Mouse (Mus musculus): ENCODE data around the gene Qdpr. TPM values are rescaled to one million over a fixed set of nuclear protein-coding genes. Genes with fewer than 3 reads are reported as not detected.
A peak's percentile ranks its signal among the peaks of the same experiment; 100 is the strongest.
"Not testable (repeated sequence)": the region's sequence is repeated elsewhere in the genome, so short reads cannot be mapped to it uniquely, and the experiment has no call there.

The Qdpr gene
- polyA plus RNA-seq, 1 experiment from 2014 or later: 85.3 TPM

DNA sequence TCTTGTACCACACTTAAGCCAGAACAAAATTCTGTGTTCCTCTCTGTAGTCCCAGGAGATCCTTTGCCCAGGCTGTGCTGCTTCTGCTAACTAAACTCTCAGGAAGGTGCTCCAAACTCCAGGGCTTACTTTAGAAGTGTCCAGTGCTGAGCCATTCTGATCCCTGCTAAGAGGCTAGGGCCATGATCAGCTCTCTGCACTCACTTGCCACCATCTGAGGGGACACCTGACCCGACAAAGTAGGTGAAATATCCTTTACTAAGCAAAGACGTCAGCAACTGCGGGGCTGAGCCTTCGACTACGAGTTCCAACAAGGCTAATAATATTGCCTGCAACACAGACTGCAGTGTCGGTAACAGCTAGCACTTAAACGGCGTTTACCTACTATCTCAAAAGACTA lies 830 bp downstream of the Qdpr start:
- H3K36me3 ChIP-seq (replicated peaks): 0 out of 2 replicates have a peak, but pooled peaks cover 5% of the 10 kb centered on the region
- H3K27me3 ChIP-seq: no peaks in the 10 kb centered on the region; the same call in 1 of the 2 replicates
- H3K4me3 ChIP-seq (replicated peaks): peak overlapping the region; percentile 63
- no peaks in the 10 kb centered on the region for H3K9me3 ChIP-seq (replicated peaks)
- WGBS (ENCODE audit: insufficient replicate concordance): 2% methylated on average over 8 of the region's 8 CpGs
- peaks cover 30% of the 10 kb centered on the region for H3K4me1 ChIP-seq (replicated peaks)
- ATAC-seq (ENCODE audit: insufficient read depth): no peak
- peak overlapping the region; percentile 74 for H3K27ac ChIP-seq (replicated peaks)
- H3K9ac ChIP-seq: peak overlapping the region; percentile 35; the same call in 1 of the 2 replicates
- peak overlapping the region; percentile 86 for H3K4me2 ChIP-seq

DNA sequence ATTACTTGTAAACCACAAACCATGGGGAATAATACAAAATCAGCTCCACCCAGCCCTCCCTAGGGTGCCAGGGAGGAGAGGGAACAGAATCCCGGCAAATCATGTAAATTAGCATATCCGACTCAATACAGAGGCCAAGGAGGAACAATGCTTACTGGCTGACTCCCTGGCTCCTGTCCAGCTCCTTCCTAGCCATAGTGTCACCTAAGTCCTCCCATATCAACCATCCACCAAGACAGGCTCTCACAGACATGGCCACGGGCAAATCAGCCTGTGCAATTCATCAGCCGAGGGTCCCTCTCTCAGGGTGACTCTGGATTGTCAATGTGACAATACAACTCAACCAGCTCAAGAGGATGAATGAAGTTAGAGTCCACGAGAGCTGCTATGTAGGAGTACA lies 1.4 kb downstream of the Qdpr start:
- H3K36me3 ChIP-seq (replicated peaks): 0 out of 2 replicates have a peak, but pooled peaks cover 5% of the 10 kb centered on the region
- no peak overlapping the region for H3K9ac ChIP-seq
- no peaks in the 10 kb centered on the region for H3K27me3 ChIP-seq
- no peak overlapping the region for H3K27ac ChIP-seq (replicated peaks)
- peak overlapping the region; percentile 63 for H3K4me3 ChIP-seq (replicated peaks)
- no peaks in the 10 kb centered on the region for H3K9me3 ChIP-seq (replicated peaks)
- H3K4me2 ChIP-seq: peak overlapping the region; percentile 86
- 49% methylated on average over 5 of the region's 5 CpGs for WGBS (ENCODE audit: insufficient replicate concordance)
- ATAC-seq (ENCODE audit: insufficient read depth): no peak
- H3K4me1 ChIP-seq (replicated peaks): peaks cover 30% of the 10 kb centered on the region

- no peak overlapping the region for H3K9ac ChIP-seq
- H3K4me1 ChIP-seq (replicated peaks): peaks cover 14% of the 10 kb centered on the region
- peak overlapping the region; percentile 57 for H3K27ac ChIP-seq (replicated peaks)
- H3K9me3 ChIP-seq (replicated peaks): no peaks in the 10 kb centered on the region
- peaks cover 15% of the 10 kb centered on the region; the same call in 1 of the 2 replicates for H3K36me3 ChIP-seq (replicated peaks)
- H3K4me3 ChIP-seq (replicated peaks): no peak overlapping the region
- no peaks in the 10 kb centered on the region for H3K27me3 ChIP-seq
- no peak overlapping the region for H3K4me2 ChIP-seq
- 61% methylated on average over 8 of the region's 8 CpGs for WGBS (ENCODE audit: insufficient replicate concordance)
- peak; percentile 51 for ATAC-seq (ENCODE audit: insufficient read depth)
Observed at GRCm38 (mm10) chr5:45444130-45444832, 5.8 kb downstream of the Qdpr start.

DNA sequence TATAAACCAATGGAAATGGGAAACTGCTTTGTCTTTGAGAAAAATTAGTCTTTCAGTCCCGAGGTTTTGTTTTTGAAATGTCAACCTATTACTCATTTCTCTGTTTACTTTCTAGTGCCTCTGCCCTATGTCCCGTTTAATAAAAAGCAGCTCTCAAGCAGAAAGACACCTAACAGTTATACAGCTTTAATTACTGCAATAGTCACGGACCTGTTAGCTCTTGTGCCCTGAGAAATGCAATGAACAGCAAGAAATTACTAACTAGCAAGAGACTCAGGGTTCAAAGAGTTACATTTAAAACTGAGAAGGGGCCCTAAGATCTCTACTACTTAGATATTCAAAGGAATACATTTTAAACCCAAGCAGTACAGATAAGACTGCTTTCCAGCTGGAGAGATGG lies 8.3 kb downstream of the Qdpr start:
- H3K27me3 ChIP-seq: no peaks in the 10 kb centered on the region
- no peaks in the 10 kb centered on the region for H3K4me1 ChIP-seq (replicated peaks)
- no peak overlapping the region for H3K27ac ChIP-seq (replicated peaks)
- no peak for ATAC-seq (ENCODE audit: insufficient read depth)
- H3K4me2 ChIP-seq: no peak overlapping the region
- H3K4me3 ChIP-seq (replicated peaks): no peak overlapping the region
- H3K9me3 ChIP-seq (replicated peaks): no peaks in the 10 kb centered on the region
- H3K36me3 ChIP-seq (replicated peaks): peaks cover 32% of the 10 kb centered on the region
- no peak overlapping the region for H3K9ac ChIP-seq
- WGBS (ENCODE audit: insufficient replicate concordance): 66% methylated on average over 3 of the region's 3 CpGs

DNA sequence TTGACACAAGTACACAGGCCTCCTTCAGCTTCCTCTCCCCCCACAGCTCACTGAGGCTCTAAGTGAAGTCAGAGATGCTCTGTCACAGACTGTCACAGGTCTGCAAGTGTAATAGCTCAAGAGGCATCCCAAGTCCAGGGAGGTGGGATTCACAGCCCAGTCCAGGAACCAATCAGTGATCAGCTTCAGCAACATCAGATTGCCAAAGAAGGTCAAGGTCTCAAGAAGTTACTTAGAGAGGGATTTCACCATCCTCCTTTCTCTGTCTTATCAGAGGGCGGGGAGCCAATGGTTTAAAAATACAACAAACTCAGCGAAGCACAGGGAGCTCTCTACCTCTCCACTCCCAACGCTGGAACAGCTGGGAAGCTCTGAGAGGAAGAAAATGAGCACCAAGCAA lies 8.9 kb downstream of the Qdpr start:
- no peaks in the 10 kb centered on the region for H3K27me3 ChIP-seq
- H3K27ac ChIP-seq (replicated peaks): no peak overlapping the region
- H3K4me1 ChIP-seq (replicated peaks): no peaks in the 10 kb centered on the region
- no peak overlapping the region for H3K4me2 ChIP-seq
- no peak overlapping the region for H3K9ac ChIP-seq
- H3K4me3 ChIP-seq (replicated peaks): no peak overlapping the region
- no peaks in the 10 kb centered on the region for H3K9me3 ChIP-seq (replicated peaks)
- no peak for ATAC-seq (ENCODE audit: insufficient read depth)
- H3K36me3 ChIP-seq (replicated peaks): peaks cover 30% of the 10 kb centered on the region
- WGBS (ENCODE audit: insufficient replicate concordance): 57% methylated on average over 3 of the region's 3 CpGs

DNA sequence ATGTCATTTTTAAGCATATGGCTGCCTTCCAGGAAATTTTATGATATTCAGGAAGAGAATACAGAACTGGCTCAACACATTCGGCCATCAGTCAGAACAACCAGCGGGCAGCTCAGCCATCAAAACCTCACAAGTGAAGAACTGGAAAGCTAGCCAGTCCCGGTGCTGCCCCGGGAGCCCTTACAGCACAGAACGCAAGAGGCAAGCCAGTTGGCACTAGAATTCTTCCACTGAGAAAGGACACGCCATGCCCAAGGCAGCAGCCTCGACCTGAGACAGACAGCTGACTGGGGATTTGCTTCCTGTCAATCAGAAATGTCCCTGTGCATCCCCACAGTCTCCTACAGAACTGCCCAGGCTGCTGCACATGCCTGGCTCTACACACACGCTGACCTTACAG lies 11.7 kb downstream of the Qdpr start:
- no peak overlapping the region for H3K27ac ChIP-seq (replicated peaks)
- no peak for ATAC-seq (ENCODE audit: insufficient read depth)
- no peak overlapping the region for H3K9ac ChIP-seq
- no peaks in the 10 kb centered on the region for H3K4me1 ChIP-seq (replicated peaks)
- peaks cover 38% of the 10 kb centered on the region for H3K36me3 ChIP-seq (replicated peaks)
- 79% methylated on average over 8 of the region's 8 CpGs for WGBS (ENCODE audit: insufficient replicate concordance)
- no peaks in the 10 kb centered on the region for H3K27me3 ChIP-seq
- H3K4me3 ChIP-seq (replicated peaks): no peak overlapping the region
- H3K9me3 ChIP-seq (replicated peaks): no peaks in the 10 kb centered on the region
- no peak overlapping the region for H3K4me2 ChIP-seq

- Histone ChIP-seq H3K9me3 (replicated peaks) (no peaks in the 10 kb centered on the region), H3K4me2 (no peak overlapping the region), H3K9ac (no peak overlapping the region), H3K4me3 (replicated peaks) (no peak overlapping the region), H3K36me3 (replicated peaks) (peaks cover 35% of the 10 kb centered on the region), H3K4me1 (replicated peaks) (no peaks in the 10 kb centered on the region), H3K27ac (replicated peaks) (no peak overlapping the region), H3K27me3 (no peaks in the 10 kb centered on the region)
- 62% methylated on average over 4 of the region's 4 CpGs for WGBS (ENCODE audit: insufficient replicate concordance)
- no peak for ATAC-seq (ENCODE audit: insufficient read depth)
Observed at GRCm38 (mm10) chr5:45437826-45438225, 12.2 kb downstream of the Qdpr start.

DNA sequence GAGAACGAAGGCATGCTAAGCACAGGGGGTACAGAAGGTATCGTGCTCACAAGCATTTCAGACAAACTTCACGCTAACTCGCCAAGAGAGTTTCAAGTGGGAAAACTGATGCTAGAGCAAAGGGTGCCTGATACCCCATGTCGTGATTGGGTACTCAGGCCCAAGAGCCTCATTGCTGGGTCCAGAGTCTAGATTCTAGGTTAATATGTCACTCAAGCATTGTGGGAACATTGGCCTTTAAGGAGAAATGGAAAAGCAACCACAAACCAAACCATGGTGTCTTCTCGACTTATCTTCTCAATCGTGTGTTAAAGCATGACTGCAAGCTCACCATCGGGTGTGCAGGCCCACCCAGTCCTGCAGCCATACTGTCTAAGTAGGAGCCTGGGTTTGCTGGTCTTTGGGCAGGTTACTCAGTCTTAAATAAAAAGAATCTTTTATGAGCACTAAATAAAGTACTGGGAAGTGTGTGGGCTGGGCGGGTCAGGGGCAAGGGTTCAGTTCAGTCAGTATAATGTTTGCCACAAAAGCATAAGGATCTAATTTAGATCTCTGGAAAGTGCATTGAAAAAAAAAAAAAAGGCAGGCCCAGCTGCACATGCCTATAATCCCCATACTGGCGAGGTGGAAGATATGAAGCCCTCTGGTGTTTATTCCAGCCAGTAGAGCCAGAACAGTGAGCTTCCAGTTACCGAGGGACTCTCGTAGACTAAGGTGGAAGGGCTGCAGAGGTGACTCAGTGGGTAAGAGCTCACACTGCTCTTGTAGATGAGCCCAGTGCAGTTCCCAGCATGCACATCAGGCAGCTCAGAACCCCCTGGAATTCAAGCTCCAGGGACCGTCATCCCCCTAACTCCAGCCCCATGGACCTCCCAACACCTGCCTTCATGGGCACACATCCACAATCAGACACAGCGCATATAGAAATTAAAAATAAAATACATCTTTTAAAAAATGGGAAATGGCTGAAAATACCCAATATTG lies 13.8 kb downstream of the Qdpr start:
- Histone ChIP-seq H3K36me3 (replicated peaks) (peaks cover 29% of the 10 kb centered on the region), H3K27ac (replicated peaks) (no peak overlapping the region), H3K9me3 (replicated peaks) (no peaks in the 10 kb centered on the region), H3K27me3 (no peaks in the 10 kb centered on the region), H3K4me1 (replicated peaks) (no peaks in the 10 kb centered on the region), H3K9ac (no peak overlapping the region), H3K4me3 (replicated peaks) (no peak overlapping the region), H3K4me2 (no peak overlapping the region)
- 70% methylated on average over 14 of the region's 14 CpGs for WGBS (ENCODE audit: insufficient replicate concordance)
- no peak for ATAC-seq (ENCODE audit: insufficient read depth)

DNA sequence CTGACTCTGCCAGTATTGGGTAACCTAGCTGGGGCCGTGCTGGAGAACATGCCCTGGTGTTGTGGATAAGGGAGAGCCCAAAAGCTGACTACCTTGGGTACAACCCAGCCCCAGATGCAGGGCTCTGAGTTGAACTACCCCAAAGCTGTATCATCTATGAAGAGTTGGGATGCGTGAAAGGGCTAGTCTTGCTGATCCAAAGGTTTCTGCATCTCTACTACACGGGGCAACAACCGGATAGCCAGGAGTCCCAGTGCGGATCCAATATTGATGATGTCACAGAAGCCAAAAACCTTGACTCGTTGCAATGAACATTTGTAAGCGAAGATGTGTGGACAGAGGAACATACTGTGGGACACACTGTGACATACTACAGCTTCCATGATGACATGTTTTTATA lies 22.1 kb downstream of the Qdpr start:
- no peaks in the 10 kb centered on the region for H3K9me3 ChIP-seq (replicated peaks)
- H3K4me2 ChIP-seq: no peak overlapping the region
- ATAC-seq (ENCODE audit: insufficient read depth): no peak
- H3K4me3 ChIP-seq (replicated peaks): no peak overlapping the region
- H3K36me3 ChIP-seq (replicated peaks): no peaks in the 10 kb centered on the region
- H3K9ac ChIP-seq: no peak overlapping the region
- WGBS (ENCODE audit: insufficient replicate concordance): 75% methylated on average over 7 of the region's 7 CpGs
- H3K27me3 ChIP-seq: no peaks in the 10 kb centered on the region
- no peak overlapping the region for H3K27ac ChIP-seq (replicated peaks)
- no peaks in the 10 kb centered on the region for H3K4me1 ChIP-seq (replicated peaks)

DNA sequence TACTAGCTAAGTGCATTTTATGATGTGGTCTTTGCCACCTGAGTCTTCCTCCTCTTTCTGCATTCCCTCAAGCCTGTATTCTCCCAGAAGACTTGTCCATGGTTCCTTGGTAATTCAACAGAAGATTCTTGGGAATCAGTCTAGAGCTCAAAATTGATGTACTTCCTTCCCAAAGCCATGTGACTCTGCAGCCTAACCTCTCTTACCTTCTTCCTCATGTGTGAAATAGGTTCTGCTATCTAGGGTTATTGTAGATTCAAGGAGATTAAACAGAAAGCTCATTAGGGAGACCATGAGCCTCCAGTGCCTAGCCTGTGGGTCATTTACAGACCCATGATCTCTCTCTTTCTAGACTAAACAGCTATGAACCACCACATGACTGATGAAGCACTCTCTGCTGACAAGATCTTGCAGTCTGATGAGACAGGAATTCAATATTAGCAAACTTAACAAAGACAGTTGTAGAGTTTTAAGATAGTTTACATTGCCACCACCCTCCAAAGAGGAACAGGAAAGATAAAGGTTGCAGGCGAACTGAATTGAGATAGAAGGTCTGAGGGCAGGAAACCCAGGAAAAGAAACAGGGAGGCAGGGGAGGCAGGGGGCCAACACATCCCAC lies 23.5 kb downstream of the Qdpr start:
- no peaks in the 10 kb centered on the region for H3K9me3 ChIP-seq (replicated peaks)
- no peak overlapping the region for H3K9ac ChIP-seq
- no peak overlapping the region for H3K27ac ChIP-seq (replicated peaks)
- H3K4me2 ChIP-seq: no peak overlapping the region
- no peaks in the 10 kb centered on the region for H3K36me3 ChIP-seq (replicated peaks)
- H3K4me3 ChIP-seq (replicated peaks): no peak overlapping the region
- 7% methylated on average over 1 of the region's 1 CpGs for WGBS (ENCODE audit: insufficient replicate concordance)
- H3K4me1 ChIP-seq (replicated peaks): peaks cover 6% of the 10 kb centered on the region
- ATAC-seq (ENCODE audit: insufficient read depth): no peak
- H3K27me3 ChIP-seq: no peaks in the 10 kb centered on the region

- H3K9me3 ChIP-seq (replicated peaks); H3K36me3 ChIP-seq (replicated peaks): not testable (repeated sequence)
Observed at GRCm38 (mm10) chr5:45425771-45426170, 24.3 kb downstream of the Qdpr start.

More at GRCm38 (mm10) chr5:45425771-45426170, 24.3 kb downstream of the Qdpr start:
- H3K4me1 ChIP-seq (replicated peaks); H3K27me3 ChIP-seq; H3K4me2 ChIP-seq; ATAC-seq (ENCODE audit: insufficient read depth); H3K4me3 ChIP-seq (replicated peaks); H3K9ac ChIP-seq; H3K27ac ChIP-seq (replicated peaks): not testable (repeated sequence)
- WGBS (ENCODE audit: insufficient replicate concordance): 59% methylated on average over 1 of the region's 1 CpGs
